Mouse (Mus musculus) common myeloid progenitor, adult 5-6 weeks (primary cell): ENCODE data around the gene Gata2. TPM values are rescaled to one million over a fixed set of nuclear protein-coding genes. Genes with fewer than 3 reads are reported as not detected.

ENCODE experiments used
- ATAC-seq: replicated peaks from 2 replicates; pipeline ENCODE4 v1.8.0; 2016; ENCODE audit warnings: low read depth, mild to moderate bottlenecking, moderate TSS enrichment, inconsistent platforms; ENCODE audit not compliant: poor library complexity, severe bottlenecking
- total RNA-seq: library from RNA; stranded (forward); fragments of 200-1000, 187-1606 nt; gene quantifications from 2 replicates; pipeline ENCODE4 v1.2.3, GENCODE M21; 2017

Gata2 gene
- total RNA-seq, 1 experiment from 2014 or later, result 78.8 TPM

DNA sequence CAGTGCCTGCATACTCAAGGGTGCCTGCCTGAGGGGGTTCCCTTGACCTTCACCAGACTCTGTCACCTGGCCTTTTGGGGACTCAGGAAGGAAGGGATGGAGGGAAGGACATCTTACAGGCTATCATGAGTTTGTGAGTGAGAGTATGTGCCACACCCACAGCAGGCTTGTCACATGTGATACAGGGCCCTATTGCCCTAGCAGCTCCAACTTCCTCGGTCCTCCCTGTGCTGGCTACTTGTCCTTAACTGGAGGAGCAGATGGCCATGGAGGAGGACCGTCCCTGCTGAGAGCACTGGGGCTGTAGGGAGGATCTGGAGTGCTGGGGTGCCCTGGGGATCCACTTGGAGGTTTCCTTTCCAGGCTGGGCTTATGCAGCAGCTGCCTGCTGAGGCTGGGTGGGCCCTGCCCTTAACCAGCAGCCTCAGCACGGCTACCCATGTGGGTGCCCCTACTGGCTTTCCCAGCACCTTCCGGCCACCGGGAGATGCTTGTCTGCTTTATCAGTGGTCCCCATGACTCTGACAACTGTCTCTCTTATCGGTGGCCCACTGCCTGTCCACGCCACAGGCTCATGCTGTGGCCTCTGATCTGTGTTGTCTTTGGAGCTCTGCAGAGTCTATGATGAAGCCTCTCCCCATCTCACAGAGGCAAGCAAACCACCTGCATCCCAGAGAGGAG, 58.2 kb downstream of the Gata2 start:
- peak; percentile 39 for ATAC-seq

DNA sequence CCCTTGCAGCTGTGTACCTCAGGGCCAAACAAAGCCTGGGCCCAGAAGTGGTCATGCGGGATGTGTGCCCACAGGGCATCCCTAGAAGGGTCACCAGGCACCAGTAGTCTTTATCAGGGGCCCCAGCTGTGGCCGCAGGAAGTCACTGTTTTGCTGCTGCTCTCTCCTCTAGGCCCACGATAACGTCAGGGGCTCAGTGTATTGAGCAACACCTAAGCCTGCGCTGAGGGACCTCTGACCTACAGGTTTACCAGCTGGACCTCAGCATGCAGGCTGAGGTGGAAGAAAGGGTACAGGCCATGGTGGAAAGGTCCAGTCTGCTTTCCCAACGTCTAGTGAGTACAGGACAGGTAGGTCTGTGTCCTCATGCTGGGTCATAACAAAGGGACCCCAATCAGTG, 60.4 kb downstream of the Gata2 start:
- peak; percentile 61 for ATAC-seq

DNA sequence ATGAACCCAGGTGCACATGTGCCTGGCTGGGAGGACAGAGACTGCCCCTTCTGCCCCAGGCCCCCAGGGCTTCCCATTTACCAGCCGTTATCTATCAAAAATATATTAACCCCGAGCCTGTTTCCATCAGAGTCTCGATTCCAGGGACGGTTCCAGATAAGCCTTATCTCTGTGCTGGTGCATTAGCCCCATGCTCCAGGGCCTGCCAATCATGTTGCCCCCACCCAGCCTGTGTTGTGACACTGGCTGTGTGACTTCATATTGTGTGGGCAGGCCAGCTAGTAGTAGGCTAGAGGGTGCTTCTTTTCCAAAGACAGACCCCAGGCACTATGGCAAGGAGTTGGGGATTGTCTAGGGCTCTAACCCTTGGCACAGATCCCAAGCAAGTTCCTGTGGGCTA, 61.7 kb downstream of the Gata2 start:
- ATAC-seq, result no peak; the same call in 1 of the 2 replicates

Other genes starting within 250 kb of the Gata2 start
- gene H1fx, start 212.3 kb upstream of the Gata2 start, total RNA-seq, result 3.2 TPM in 1 of 2 replicates, not detected in the other
- gene Rab7, start 148.6 kb upstream of the Gata2 start, total RNA-seq, result 87.3 and 94.2 TPM in 2 replicates
- 196 and 216 TPM in 2 replicates for gene Rpn1, start 109.4 kb upstream of the Gata2 start, total RNA-seq
- not detected in 2 replicates for gene Dnajb8, start 28.4 kb downstream of the Gata2 start, total RNA-seq